Mouse (Mus musculus): ENCODE data around the gene Rara. TPM values are rescaled to one million over a fixed set of nuclear protein-coding genes. Genes with fewer than 3 reads are reported as not detected.

Gene Rara
- polyA plus RNA-seq, 1 experiment, result 6.3 TPM

DNA sequence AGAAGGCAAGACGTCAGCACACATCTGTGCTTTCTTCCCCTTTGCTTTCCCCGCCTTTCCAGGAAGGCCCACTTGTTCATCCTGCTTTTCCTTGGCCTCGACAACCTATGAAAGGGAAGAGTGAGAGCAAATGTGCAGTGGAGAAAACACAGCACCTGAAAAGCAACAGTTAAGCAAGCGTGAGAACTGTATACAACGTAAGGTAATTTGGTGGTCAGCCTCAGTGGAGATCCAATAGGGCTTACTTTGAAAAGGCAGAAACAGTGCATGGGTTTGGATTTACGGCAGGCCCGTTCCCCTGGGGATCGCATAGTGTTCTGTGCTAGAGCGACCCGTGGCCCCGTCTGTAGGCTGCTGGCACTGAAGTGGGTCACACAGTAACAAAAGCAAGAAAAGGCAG is 71.6 kb downstream of the Rara start:
- Histone ChIP-seq H3K4me1 (ENCODE audit: control insufficient read depth, insufficient read depth, low read length) (no peaks in the 10 kb centered on the region), H3K4me3 (ENCODE audit: insufficient read depth, low read length) (no peak overlapping the region), H3K27ac (ENCODE audit: insufficient read depth, low read length) (no peak overlapping the region)
- TF ChIP-seq CTCF (IDR thresholded peaks at IDR 0.05; ENCODE audit: extremely low read depth, insufficient read depth, low read length) (no peak), POLR2A (IDR thresholded peaks at IDR 0.05; ENCODE audit: extremely low read depth, insufficient read depth, low read length) (no peak)

DNA sequence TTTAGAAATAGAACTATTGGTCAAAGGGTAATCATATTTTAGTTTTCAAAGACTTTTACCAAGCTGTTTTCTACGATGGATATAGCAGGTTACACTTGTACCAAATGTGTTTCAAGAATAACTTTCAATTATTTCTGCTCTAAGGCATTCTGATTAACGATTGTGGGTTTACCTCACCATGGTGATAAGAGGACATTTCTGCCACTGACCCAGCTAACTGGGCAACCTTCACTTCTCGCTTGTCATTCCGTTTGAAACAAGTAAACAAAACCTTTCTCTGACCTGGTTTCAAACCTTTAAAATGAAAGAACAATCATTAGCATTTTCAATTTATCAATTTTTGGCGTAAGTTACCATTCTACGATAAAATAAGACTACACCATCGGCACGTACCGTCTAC is 79.2 kb downstream of the Rara start:
- Histone ChIP-seq H3K27ac (ENCODE audit: insufficient read depth, low read length) (no peak overlapping the region), H3K4me3 (ENCODE audit: insufficient read depth, low read length) (no peak overlapping the region), H3K4me1 (ENCODE audit: control insufficient read depth, insufficient read depth, low read length) (no peaks in the 10 kb centered on the region)
- TF ChIP-seq CTCF (IDR thresholded peaks at IDR 0.05; ENCODE audit: extremely low read depth, insufficient read depth, low read length) (no peak), POLR2A (IDR thresholded peaks at IDR 0.05; ENCODE audit: extremely low read depth, insufficient read depth, low read length) (no peak)

DNA sequence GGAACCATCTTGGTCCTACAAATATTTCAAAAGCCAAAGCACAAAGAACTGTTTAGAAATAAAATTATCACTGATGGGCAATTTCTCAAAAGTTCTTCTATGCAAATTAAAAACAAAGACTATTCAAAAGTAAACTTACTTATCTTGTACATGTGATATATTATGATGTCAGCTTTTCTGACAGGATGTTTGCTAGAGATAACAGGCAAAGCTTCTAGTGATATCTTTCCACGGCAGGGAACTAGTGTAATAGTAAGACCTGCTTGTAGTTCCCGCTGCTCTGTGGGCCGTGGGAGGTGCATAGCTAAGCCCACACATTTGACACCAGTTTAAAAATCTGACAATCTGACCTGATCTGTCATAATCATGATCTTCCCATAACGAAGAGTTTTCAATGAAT is 82.5 kb downstream of the Rara start:
- TF ChIP-seq POLR2A (IDR thresholded peaks at IDR 0.05; ENCODE audit: extremely low read depth, insufficient read depth, low read length) (no peak), CTCF (IDR thresholded peaks at IDR 0.05; ENCODE audit: extremely low read depth, insufficient read depth, low read length) (no peak)
- Histone ChIP-seq H3K4me3 (ENCODE audit: insufficient read depth, low read length) (no peak overlapping the region), H3K27ac (ENCODE audit: insufficient read depth, low read length) (no peak overlapping the region), H3K4me1 (ENCODE audit: control insufficient read depth, insufficient read depth, low read length) (no peaks in the 10 kb centered on the region)

DNA sequence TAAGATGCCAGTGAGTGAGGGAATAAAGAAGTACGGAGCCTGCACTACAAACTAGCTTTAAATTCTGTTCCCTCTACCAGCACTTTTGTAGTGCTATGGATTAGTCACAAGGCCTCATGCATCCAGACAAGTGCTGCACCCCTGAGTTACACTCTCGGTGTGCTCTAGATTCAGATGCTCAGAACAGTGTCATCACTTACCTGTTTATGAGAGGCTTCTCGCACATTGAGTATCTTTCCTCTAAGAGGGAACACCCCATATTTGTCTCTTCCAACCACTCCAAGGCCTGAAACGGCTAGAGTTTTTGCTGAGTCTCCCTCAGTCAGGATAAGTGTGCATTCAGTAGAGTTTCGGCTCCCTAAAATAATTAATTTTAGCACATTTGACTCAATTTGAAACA is 83.1 kb downstream of the Rara start:
- no peak overlapping the region for H3K27ac ChIP-seq (ENCODE audit: insufficient read depth, low read length)
- TF ChIP-seq POLR2A (IDR thresholded peaks at IDR 0.05; ENCODE audit: extremely low read depth, insufficient read depth, low read length), result no peak
- no peak for TF ChIP-seq CTCF (IDR thresholded peaks at IDR 0.05; ENCODE audit: extremely low read depth, insufficient read depth, low read length)
- no peaks in the 10 kb centered on the region for H3K4me1 ChIP-seq (ENCODE audit: control insufficient read depth, insufficient read depth, low read length)
- no peak overlapping the region for H3K4me3 ChIP-seq (ENCODE audit: insufficient read depth, low read length)

DNA sequence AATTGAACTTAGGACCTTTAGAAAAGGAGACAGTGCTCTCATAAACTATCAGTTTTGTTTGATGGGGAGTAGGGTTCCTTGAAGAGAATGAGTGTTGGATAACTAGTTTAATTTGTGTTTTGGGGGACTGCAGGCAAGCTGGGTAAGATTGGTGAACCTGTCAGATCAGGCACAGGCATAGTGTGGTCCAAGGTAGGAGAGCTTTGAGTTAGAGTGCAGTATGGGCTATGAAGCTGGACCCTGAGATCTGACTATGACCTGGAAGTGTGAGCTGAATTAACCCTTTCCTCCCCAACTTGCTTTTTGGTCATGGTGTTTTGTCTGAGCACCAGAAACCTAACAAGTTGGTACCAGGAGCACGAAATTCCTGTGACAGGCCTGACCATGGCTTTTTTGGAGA is 86.2 kb downstream of the Rara start:
- H3K4me1 ChIP-seq (ENCODE audit: control insufficient read depth, insufficient read depth, low read length), result no peaks in the 10 kb centered on the region
- no peak overlapping the region for H3K4me3 ChIP-seq (ENCODE audit: insufficient read depth, low read length)
- TF ChIP-seq CTCF (IDR thresholded peaks at IDR 0.05; ENCODE audit: extremely low read depth, insufficient read depth, low read length), result no peak
- no peak for TF ChIP-seq POLR2A (IDR thresholded peaks at IDR 0.05; ENCODE audit: extremely low read depth, insufficient read depth, low read length)
- no peak overlapping the region for H3K27ac ChIP-seq (ENCODE audit: insufficient read depth, low read length)

DNA sequence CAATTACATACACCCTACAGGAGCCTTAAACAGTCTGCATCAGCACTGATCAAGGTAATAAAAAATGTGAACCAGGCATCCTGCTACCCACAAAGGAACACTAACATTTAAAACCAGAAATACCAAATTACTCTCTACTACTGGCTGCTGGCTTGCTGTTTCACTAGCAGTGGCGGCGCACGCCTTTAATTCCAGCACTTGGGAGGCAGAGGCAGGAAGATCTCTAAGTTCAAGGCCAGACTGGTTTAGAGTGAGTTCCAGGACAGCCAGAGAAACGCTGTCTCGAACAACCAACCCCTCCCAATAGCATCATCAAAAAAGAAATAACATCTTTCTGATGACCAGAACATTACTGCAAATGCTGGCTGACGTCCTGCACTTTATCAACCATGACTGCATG is 92.2 kb downstream of the Rara start:
- no peak overlapping the region for H3K27ac ChIP-seq (ENCODE audit: insufficient read depth, low read length)
- H3K4me3 ChIP-seq (ENCODE audit: insufficient read depth, low read length), result no peak overlapping the region
- H3K4me1 ChIP-seq (ENCODE audit: control insufficient read depth, insufficient read depth, low read length), result no peaks in the 10 kb centered on the region
- no peak for TF ChIP-seq CTCF (IDR thresholded peaks at IDR 0.05; ENCODE audit: extremely low read depth, insufficient read depth, low read length)
- no peak for TF ChIP-seq POLR2A (IDR thresholded peaks at IDR 0.05; ENCODE audit: extremely low read depth, insufficient read depth, low read length)

DNA sequence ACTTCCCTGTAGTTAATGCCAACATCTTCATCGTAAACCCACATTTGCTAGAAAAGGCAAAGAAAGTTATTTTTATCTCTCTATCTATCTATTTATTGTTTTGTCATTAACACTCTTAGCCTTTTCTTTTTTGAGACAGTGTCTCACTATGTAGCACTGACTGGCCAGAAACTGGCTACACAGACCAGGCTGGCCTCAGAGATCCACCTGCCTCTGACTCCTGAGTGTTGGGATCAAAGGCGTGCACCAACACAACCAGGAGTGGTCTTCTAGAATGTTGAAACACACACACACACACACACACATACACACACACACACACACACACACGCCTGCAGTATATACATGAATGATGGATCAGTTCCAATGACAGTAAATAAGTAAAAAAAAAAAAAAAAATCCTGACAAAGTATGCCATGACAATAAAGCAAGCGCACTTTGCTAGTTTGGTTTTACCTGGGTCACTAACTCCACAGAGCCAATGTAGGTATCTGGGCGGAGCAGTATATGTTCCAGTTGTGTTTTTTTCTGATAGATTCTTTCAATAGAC is 94.8 kb downstream of the Rara start:
- Histone ChIP-seq H3K4me1 (ENCODE audit: control insufficient read depth, insufficient read depth, low read length) (no peaks in the 10 kb centered on the region), H3K27ac (ENCODE audit: insufficient read depth, low read length) (no peak overlapping the region), H3K4me3 (ENCODE audit: insufficient read depth, low read length) (no peak overlapping the region)
- TF ChIP-seq POLR2A (IDR thresholded peaks at IDR 0.05; ENCODE audit: extremely low read depth, insufficient read depth, low read length) (no peak), CTCF (IDR thresholded peaks at IDR 0.05; ENCODE audit: extremely low read depth, insufficient read depth, low read length) (no peak)

DNA sequence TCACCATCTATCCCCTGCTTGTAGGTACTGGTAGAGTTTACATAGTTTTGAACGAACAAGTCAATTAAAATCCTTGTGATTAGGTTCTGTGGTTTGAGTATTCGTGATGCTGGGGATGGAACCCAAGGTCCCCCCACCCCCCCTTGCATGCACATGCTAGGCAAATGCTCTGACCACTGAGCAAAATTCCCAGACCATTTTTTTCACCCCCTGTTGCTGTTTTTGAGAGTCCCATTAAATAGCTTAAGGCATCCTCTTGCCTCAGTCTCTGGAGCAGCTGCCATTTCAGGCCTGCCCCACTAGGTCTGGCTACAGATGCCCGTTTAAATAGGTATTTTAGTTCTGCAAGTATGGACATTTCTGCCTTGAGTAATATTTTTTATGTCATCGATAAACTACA is 95.5 kb downstream of the Rara start:
- TF ChIP-seq POLR2A (IDR thresholded peaks at IDR 0.05; ENCODE audit: extremely low read depth, insufficient read depth, low read length) (no peak), CTCF (IDR thresholded peaks at IDR 0.05; ENCODE audit: extremely low read depth, insufficient read depth, low read length) (no peak)
- Histone ChIP-seq H3K4me3 (ENCODE audit: insufficient read depth, low read length) (no peak overlapping the region), H3K27ac (ENCODE audit: insufficient read depth, low read length) (no peak overlapping the region)

DNA sequence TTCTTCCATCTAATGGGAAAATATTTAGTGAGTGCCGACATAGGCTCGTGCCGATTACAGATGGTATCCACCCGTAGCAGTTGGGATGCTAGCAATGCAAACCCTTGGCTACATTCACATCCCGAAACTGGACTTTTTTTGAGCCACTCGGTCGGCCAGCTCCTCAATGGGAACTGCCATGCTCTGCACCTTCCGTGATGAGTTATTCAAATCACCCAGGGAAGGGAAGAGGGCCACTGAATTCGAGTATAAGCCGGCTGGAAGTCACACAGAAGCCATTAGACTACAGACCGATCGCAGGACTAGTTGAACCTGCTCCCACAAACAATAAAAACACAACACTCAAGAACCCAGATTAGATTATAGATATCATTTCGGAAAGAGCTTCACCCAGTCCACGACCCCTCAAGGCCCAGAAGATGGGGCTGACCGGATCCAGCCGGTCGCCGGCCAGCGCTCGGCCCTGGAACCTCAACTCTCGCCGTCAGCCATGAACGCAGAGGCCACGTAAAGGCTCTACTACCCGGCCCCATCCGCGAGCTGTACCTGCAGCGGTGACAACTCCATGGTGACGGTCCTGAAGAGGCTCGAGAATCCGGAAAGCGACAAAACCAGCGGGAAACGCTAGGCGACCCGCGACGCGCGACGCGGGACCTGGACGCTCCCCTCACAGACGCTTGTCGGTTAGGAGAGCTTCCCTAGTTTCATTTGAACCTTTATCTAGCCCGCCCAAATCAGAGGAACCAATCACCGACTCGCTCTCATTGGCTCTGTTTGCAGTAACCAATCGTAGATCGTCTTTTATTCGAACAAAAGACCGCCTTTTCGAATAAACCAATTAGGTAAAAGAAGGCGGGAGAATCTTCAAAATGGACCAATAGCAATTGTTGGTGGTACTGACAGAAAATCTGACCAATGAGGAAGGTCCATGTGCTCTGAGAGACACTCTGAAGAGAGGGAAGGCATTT is 96.2 kb downstream of the Rara start, which contains the start of gene Top2a:
Gene Top2a (minus strand): TSS at position 690 of the 968 bp plus-strand sequence.
- TF ChIP-seq POLR2A (IDR thresholded peaks at IDR 0.05; ENCODE audit: extremely low read depth, insufficient read depth, low read length) (0 out of 2 replicates have a peak, but pooled peaks have one; percentile 23), CTCF (IDR thresholded peaks at IDR 0.05; ENCODE audit: extremely low read depth, insufficient read depth, low read length) (no peak)
- H3K27ac ChIP-seq (ENCODE audit: insufficient read depth, low read length), result no peak within 1 kb of the TSS
- no peaks in the 10 kb centered on the region for H3K4me1 ChIP-seq (ENCODE audit: control insufficient read depth, insufficient read depth, low read length)
- peak within 1 kb of the TSS; percentile 51 for H3K4me3 ChIP-seq (ENCODE audit: insufficient read depth, low read length)

More for the DNA sequence above, 95.5 kb downstream of the Rara start:
- H3K4me1 ChIP-seq (ENCODE audit: control insufficient read depth, insufficient read depth, low read length), result no peaks in the 10 kb centered on the region

Other genes with a start within 250 kb of the Rara start
- gene Psmd3, start 245.3 kb upstream of the Rara start, polyA plus RNA-seq (2012; rRNA removed), result 188 and 190 TPM in 2 replicates
- gene Csf3, start 226.6 kb upstream of the Rara start, polyA plus RNA-seq (2012; rRNA removed), result 0.08 TPM in 1 of 2 replicates, not detected in the other
- 127 and 144 TPM in 2 replicates for gene Med24, start 198.4 kb upstream of the Rara start, polyA plus RNA-seq (2012; rRNA removed)
- gene Thra, start 187.2 kb upstream of the Rara start, polyA plus RNA-seq (2012; rRNA removed), result 721 and 771 TPM in 2 replicates
- 153 and 156 TPM in 2 replicates for gene Nr1d1, start 152.5 kb upstream of the Rara start, polyA plus RNA-seq (2012; rRNA removed)
- 119 and 131 TPM in 2 replicates for gene Msl1, start 132.3 kb upstream of the Rara start, polyA plus RNA-seq (2012; rRNA removed)
- 44.9 and 47.4 TPM in 2 replicates for gene Casc3, start 122.9 kb upstream of the Rara start, polyA plus RNA-seq (2012; rRNA removed)
- gene Rapgefl1, start 91.0 kb upstream of the Rara start, polyA plus RNA-seq (2012; rRNA removed), result 153 and 181 TPM in 2 replicates
- gene Wipf2, start 64.2 kb upstream of the Rara start, polyA plus RNA-seq (2012; rRNA removed), result 35.2 and 36.5 TPM in 2 replicates
- 0.40 and 0.56 TPM in 2 replicates for gene Cdc6, start 20.0 kb upstream of the Rara start, polyA plus RNA-seq (2012; rRNA removed)
- gene Gjd3, start 55.2 kb downstream of the Rara start, polyA plus RNA-seq (2012; rRNA removed), result 3.4 and 3.5 TPM in 2 replicates
- gene Top2a, start 96.4 kb downstream of the Rara start, polyA plus RNA-seq (2012; rRNA removed), result 0.93 and 1.8 TPM in 2 replicates
- 106 and 120 TPM in 2 replicates for gene Igfbp4, start 113.4 kb downstream of the Rara start, polyA plus RNA-seq (2012; rRNA removed)
- 0.17 and 0.25 TPM in 2 replicates for gene Tns4, start 161.5 kb downstream of the Rara start, polyA plus RNA-seq (2012; rRNA removed)
- 0.15 and 0.19 TPM in 2 replicates for gene Ccr7, start 227.3 kb downstream of the Rara start, polyA plus RNA-seq (2012; rRNA removed)